Mouse (Mus musculus) bone marrow macrophage, adult 2 months (primary cell): Measurements from ENCODE around the gene Stk19.

Source experiments
- CTCF ChIP-seq: IDR thresholded peaks from 2 replicates; pipeline ENCODE4 v1.5.1; 2012; ENCODE audit warnings: low read depth, mild to moderate bottlenecking, low read length, moderate library complexity
- POLR2A ChIP-seq: IDR thresholded peaks from 2 replicates; pipeline ENCODE4 v1.6.1; 2012; ENCODE audit warnings: mild to moderate bottlenecking, low read depth, low read length, borderline replicate concordance

GRCm38 (mm10) chr17:34881683-34882310 is 45.1 kb upstream of the Stk19 start, which contains the start of gene Gm20547:
- TF ChIP-seq CTCF (no peak), POLR2A (no peak)
